Mouse (Mus musculus) liver, adult 2 months (tissue): ENCODE measurements around the gene Adamts18. TPM values are rescaled to one million over a fixed set of nuclear protein-coding genes. Genes with fewer than 3 reads are reported as not detected.

Experiments used
- DNase-seq: peaks from one replicate; pipeline ENCODE4 v3.0.0-alpha.2; 2011; ENCODE audit warnings: low read depth, low spot score; ENCODE audit errors: extremely low read depth
- H3K27ac ChIP-seq: fragments of 200-500 bp; replicated peaks from 2 replicates; pipeline ENCODE4 v1.5.1; 2012; ENCODE audit warnings: low read depth, mild to moderate bottlenecking, control low read depth, inconsistent platforms, low read length; ENCODE audit not compliant: insufficient read depth
- H3K27me3 ChIP-seq: fragments of 200-500 bp; 2 replicates; pipeline ENCODE4 v1.6.1; 2012; ENCODE audit warnings: mild to moderate bottlenecking, moderate library complexity, low read length, inconsistent platforms; ENCODE audit not compliant: control insufficient read depth, insufficient read depth
- H3K36me3 ChIP-seq: fragments of 200-500 bp; 2 replicates; pipeline ENCODE4 v1.6.1; 2012; ENCODE audit warnings: low read length, inconsistent platforms; ENCODE audit not compliant: control insufficient read depth, insufficient read depth
- H3K4me1 ChIP-seq: fragments of 200-500 bp; 2 replicates; pipeline ENCODE4 v1.6.1; 2011; ENCODE audit warnings: low read length; ENCODE audit not compliant: control insufficient read depth, insufficient read depth
- H3K4me3 ChIP-seq: fragments of 200-500 bp; 2 replicates; pipeline ENCODE4 v1.5.1; 2011; ENCODE audit warnings: low read depth, mild to moderate bottlenecking, control low read depth, low read length, moderate library complexity; ENCODE audit not compliant: insufficient read depth
- H3K79me2 ChIP-seq: fragments of 200-500 bp; 2 replicates; pipeline ENCODE4 v1.6.1; 2012; ENCODE audit warnings: inconsistent platforms, mild to moderate bottlenecking, low read length, moderate library complexity; ENCODE audit not compliant: control insufficient read depth, insufficient read depth
- H3K9ac ChIP-seq: fragments of 200-500 bp; 2 replicates; pipeline ENCODE4 v1.6.1; 2012; ENCODE audit warnings: low read depth, mild to moderate bottlenecking, control low read depth, inconsistent platforms, low read length
- CTCF ChIP-seq: fragments of 200-500 bp; IDR thresholded peaks from 2 replicates; pipeline ENCODE4 v1.5.1; 2011; ENCODE audit warnings: low read depth, low read length, control low read depth
- POLR2A ChIP-seq: fragments of 200-500 bp; IDR thresholded peaks from 2 replicates; pipeline ENCODE4 v1.6.1; 2011; ENCODE audit warnings: low read length, control low read depth; ENCODE audit not compliant: insufficient read depth; ENCODE audit errors: extremely low read depth
- WGBS: fragments of 180-500 bp; shearing (Covaris S2); methylation state at CpG from one replicate; pipeline ENCODE4 v1.1.7; 2018; 5-methylcytosine and 5-hydroxymethylcytosine counted together
- polyA plus RNA-seq: library from polyadenylated mRNA; depleted of rRNA; stranded (reverse); fragments of >200 nt; gene quantifications from 2 replicates; pipeline ENCODE4 v1.2.3, GENCODE M21; 2012
- total RNA-seq: library from RNA; depleted of rRNA; stranded (reverse); fragments of >200 nt; gene quantifications from 2 replicates; pipeline ENCODE4 v1.2.3, GENCODE M21; 2014

The Adamts18 gene
- total and polyA plus RNA-seq, 2 experiments, result under 0.01 TPM; not detected in 1

DNA sequence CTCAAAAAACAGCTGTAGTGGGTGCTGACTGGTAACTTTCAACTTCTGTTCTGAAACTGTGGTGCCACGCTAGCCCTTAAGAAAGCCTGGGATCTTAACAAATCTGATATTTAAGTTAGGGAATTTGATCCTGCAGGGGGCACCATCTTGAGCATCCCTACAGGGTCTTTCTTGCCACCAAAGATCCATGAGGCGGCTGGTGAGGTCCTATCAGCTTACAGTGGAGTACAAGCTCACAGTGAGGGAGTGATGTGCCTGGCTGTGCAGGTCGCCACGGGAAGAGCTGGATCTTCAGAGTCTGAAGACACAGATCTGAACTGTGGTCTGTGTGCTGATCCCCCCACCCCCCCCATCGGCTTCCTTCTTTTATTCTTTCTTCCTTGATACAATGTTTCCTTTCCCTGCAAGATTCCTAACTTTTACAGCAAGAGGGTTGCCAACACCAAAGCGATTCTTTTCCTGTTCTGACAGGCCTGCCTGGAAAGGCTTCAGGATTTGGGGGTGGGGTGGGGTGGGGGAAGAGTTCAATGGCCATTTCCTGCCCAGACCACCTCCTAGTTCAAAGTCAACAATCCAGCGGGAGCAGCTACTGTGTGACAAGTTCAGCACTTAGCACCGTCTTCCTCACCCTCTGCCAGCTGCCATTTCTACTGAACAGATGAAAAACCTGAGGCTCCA lies 11.5 kb downstream of the Adamts18 start:
- Histone ChIP-seq H3K36me3 (no peaks in the 10 kb centered on the region), H3K27me3 (peaks cover 2% of the 10 kb centered on the region; the same call in 1 of the 2 replicates), H3K79me2 (no peaks in the 10 kb centered on the region), H3K27ac (no peak overlapping the region), H3K9ac (no peak overlapping the region), H3K4me3 (no peak overlapping the region), H3K4me1 (no peaks in the 10 kb centered on the region)
- WGBS, result 42% methylated on average over 8 of the region's 8 CpGs
- no peak for DNase-seq
- TF ChIP-seq CTCF (no peak), POLR2A (no peak)

DNA sequence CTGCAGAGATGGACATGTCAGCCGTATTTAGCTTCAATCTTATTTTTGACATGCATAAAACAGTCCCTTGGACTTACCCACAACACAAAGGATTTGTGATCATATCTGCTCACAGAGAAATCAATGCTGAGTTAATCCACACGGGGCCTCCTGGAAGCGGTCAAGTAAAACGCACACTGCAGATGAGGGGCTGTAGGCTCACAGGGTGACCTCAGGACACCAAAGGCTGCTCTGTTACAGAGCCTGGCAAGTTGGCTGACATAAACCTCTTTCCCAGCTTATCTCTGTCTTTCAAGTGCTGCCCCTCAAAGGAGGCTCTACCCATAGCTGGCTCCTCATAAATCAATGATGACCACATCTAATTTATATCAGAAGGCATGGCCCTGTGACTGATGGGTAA lies 14.9 kb downstream of the Adamts18 start:
- H3K27ac ChIP-seq, result no peak overlapping the region
- DNase-seq, result no peak
- no peak overlapping the region for H3K9ac ChIP-seq
- no peaks in the 10 kb centered on the region for H3K79me2 ChIP-seq
- 68% methylated on average over 4 of the region's 4 CpGs for WGBS
- peaks cover 2% of the 10 kb centered on the region; the same call in 1 of the 2 replicates for H3K27me3 ChIP-seq
- no peak for TF ChIP-seq POLR2A
- no peak for TF ChIP-seq CTCF
- H3K4me3 ChIP-seq, result no peak overlapping the region
- H3K4me1 ChIP-seq, result no peaks in the 10 kb centered on the region
- H3K36me3 ChIP-seq, result no peaks in the 10 kb centered on the region

DNA sequence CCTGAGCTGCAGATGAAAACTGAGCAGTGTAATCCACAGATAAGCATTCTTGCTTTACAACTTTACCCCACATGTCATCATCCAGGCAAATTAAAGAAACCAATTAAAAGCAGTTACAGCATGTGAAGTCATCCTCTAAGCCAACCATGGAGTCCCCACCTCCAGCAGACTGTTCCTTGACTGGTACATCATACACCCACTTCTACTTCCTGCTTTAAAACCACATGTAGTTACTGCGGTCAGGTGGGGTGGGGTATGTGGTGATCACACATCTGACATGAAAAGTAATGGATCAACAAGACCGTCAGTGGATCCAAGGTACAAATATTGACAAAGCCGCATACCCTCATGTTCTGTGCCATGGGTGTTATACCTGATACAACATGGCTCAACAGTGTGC lies 21.3 kb downstream of the Adamts18 start:
- H3K79me2 ChIP-seq, result no peaks in the 10 kb centered on the region
- no peak for DNase-seq
- no peaks in the 10 kb centered on the region for H3K4me1 ChIP-seq
- no peaks in the 10 kb centered on the region for H3K27me3 ChIP-seq
- H3K9ac ChIP-seq, result no peak overlapping the region
- TF ChIP-seq CTCF (no peak), POLR2A (no peak)
- H3K36me3 ChIP-seq, result no peaks in the 10 kb centered on the region
- H3K4me3 ChIP-seq, result no peak overlapping the region
- H3K27ac ChIP-seq, result no peak overlapping the region
- WGBS, result 80% methylated on average over 3 of the region's 3 CpGs

DNA sequence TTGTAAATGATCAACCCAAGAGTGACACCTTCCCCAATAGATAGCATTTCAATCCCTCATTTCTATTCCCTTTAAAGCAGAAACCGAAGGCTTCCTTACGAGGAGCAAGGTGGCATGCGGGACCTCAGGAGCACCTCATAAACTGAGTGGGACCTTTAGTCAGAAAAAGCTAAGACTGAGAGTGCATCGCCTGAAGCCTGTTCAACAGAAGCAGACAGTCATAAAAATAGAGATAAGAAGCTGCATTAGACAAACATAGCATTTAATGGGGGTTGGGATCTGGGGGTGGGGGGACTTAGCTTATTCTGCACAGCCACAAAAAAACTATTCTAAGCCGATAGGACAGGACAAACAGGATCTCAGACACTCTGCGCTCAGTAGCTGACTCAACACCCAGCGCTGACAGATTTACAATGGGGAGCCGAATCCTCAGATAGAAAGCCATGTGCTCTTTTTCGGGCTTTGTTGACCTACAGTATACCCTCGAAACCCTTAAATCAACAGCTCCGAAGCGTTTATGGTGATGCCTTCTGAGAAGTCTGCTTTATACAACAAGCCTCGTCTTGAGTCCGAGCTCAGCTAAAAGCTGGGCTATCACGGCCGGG lies 27.5 kb downstream of the Adamts18 start:
- no peaks in the 10 kb centered on the region for H3K4me1 ChIP-seq
- H3K79me2 ChIP-seq, result no peaks in the 10 kb centered on the region
- 45% methylated on average over 16 of the region's 16 CpGs for WGBS
- no peak overlapping the region for H3K9ac ChIP-seq
- no peak for DNase-seq
- TF ChIP-seq CTCF, result no peak
- TF ChIP-seq POLR2A, result no peak
- H3K27me3 ChIP-seq, result no peaks in the 10 kb centered on the region
- H3K36me3 ChIP-seq, result no peaks in the 10 kb centered on the region
- H3K4me3 ChIP-seq, result no peak overlapping the region
- H3K27ac ChIP-seq, result no peak overlapping the region

DNA sequence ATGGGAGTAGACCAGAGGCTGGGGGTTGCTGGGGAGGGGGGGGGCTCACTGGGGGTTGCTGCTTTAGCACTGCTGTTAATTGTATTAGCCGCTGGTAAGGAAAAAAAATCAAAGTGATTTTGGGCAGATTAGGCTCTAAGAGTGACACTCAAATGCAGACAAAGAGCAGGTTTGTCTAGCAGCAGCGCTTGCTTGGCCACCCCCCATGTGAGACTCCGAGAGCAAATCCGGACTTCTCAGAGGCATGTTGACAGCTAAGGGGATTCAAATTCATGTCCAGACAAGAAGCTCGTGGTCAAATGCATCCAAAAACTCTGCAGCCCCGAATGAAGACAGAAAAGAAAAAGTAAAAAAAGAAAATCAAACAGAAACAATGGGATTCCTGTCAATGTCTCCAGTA lies 34.6 kb downstream of the Adamts18 start:
- no peak for DNase-seq
- Histone ChIP-seq H3K27me3 (no peaks in the 10 kb centered on the region), H3K4me1 (no peaks in the 10 kb centered on the region), H3K79me2 (no peaks in the 10 kb centered on the region), H3K36me3 (no peaks in the 10 kb centered on the region), H3K4me3 (no peak overlapping the region), H3K9ac (no peak overlapping the region), H3K27ac (no peak overlapping the region)
- TF ChIP-seq CTCF (no peak), POLR2A (no peak)
- WGBS, result 53% methylated on average over 6 of the region's 6 CpGs

DNA sequence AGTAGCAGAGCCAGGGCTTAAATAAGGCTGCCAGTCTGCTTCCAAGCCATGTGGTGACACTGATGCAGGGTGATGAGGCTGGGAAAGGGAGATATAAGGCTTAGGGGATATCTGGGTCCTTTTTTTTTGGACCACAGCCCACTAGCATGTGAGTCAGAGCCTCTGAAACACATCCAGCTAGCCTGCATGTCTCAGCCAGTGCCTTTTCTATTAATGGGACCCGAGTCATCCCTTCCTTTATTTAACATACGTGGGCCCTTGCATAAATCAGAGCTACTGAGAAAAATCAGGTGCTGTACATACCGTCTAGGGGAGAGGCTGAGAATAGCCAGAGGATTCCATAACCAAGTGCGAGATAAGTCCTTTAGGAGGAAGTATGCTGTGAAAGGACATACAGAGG lies 37.0 kb downstream of the Adamts18 start:
- Histone ChIP-seq H3K4me3 (no peak overlapping the region), H3K36me3 (no peaks in the 10 kb centered on the region), H3K27me3 (no peaks in the 10 kb centered on the region), H3K4me1 (no peaks in the 10 kb centered on the region), H3K27ac (no peak overlapping the region), H3K79me2 (no peaks in the 10 kb centered on the region), H3K9ac (no peak overlapping the region)
- 80% methylated on average over 4 of the region's 4 CpGs for WGBS
- TF ChIP-seq CTCF (no peak), POLR2A (no peak)
- no peak for DNase-seq
